Mouse (Mus musculus): ENCODE measurements at regions not wholly inside any gene's neighbourhood (a gene's known extent, or its start where the extent isn't known, plus 50 kb on each side); places are given as distances from the start of the nearest gene placed in this dataset.

GRCm38 (mm10) chr9:51525906-51526305 lies 197.2 kb upstream of the 1810046K07Rik start:
- DNase-seq = no peak

GRCm38 (mm10) chr9:51538894-51539293 lies 210.2 kb upstream of the 1810046K07Rik start:
- no peak for DNase-seq

- no peak for DNase-seq
Observed at GRCm38 (mm10) chr9:51541940-51542339, 213.2 kb upstream of the 1810046K07Rik start.

GRCm38 (mm10) chr9:51572040-51572439 lies 193.1 kb upstream of the Arhgap20 start:
- DNase-seq = no peak

GRCm38 (mm10) chr9:51581601-51582000 lies 183.5 kb upstream of the Arhgap20 start:
- DNase-seq = no peak

- DNase-seq = no peak
Observed at GRCm38 (mm10) chr9:51593707-51594106, 171.4 kb upstream of the Arhgap20 start.

GRCm38 (mm10) chr9:51598706-51599105 lies 166.4 kb upstream of the Arhgap20 start:
- no peak for DNase-seq

GRCm38 (mm10) chr9:51608158-51608557 lies 157.0 kb upstream of the Arhgap20 start:
- no peak for DNase-seq

- no peak for DNase-seq
Observed at GRCm38 (mm10) chr9:51608697-51609456, 156.3 kb upstream of the Arhgap20 start.

GRCm38 (mm10) chr9:51626156-51626555 lies 139.0 kb upstream of the Arhgap20 start:
- no peak for DNase-seq

GRCm38 (mm10) chr9:51636097-51636496 lies 129.0 kb upstream of the Arhgap20 start:
- DNase-seq = no peak

GRCm38 (mm10) chr9:51636559-51637127 lies 128.5 kb upstream of the Arhgap20 start:
- DNase-seq = no peak

- DNase-seq = no peak
Observed at GRCm38 (mm10) chr9:51637131-51637920, 127.8 kb upstream of the Arhgap20 start.

- no peak for DNase-seq
Observed at GRCm38 (mm10) chr9:51641706-51642105, 123.4 kb upstream of the Arhgap20 start.

- no peak for DNase-seq
Observed at GRCm38 (mm10) chr9:51645426-51645825, 119.7 kb upstream of the Arhgap20 start.

GRCm38 (mm10) chr9:51653376-51654292 lies 111.5 kb upstream of the Arhgap20 start:
- DNase-seq = no peak

- no peak for DNase-seq
Observed at GRCm38 (mm10) chr9:51654645-51655044, 110.5 kb upstream of the Arhgap20 start.

GRCm38 (mm10) chr9:51657796-51658195 lies 107.3 kb upstream of the Arhgap20 start:
- DNase-seq = no peak

GRCm38 (mm10) chr9:51660908-51661874 lies 103.9 kb upstream of the Arhgap20 start:
- no peak for DNase-seq

GRCm38 (mm10) chr9:51661911-51662310 lies 103.2 kb upstream of the Arhgap20 start:
- no peak for DNase-seq

- DNase-seq = no peak
Observed at GRCm38 (mm10) chr9:51664353-51664752, 100.8 kb upstream of the Arhgap20 start.
